13 mouse cellular contexts compared by ENCODE assay signal in the genomic region with DNA sequence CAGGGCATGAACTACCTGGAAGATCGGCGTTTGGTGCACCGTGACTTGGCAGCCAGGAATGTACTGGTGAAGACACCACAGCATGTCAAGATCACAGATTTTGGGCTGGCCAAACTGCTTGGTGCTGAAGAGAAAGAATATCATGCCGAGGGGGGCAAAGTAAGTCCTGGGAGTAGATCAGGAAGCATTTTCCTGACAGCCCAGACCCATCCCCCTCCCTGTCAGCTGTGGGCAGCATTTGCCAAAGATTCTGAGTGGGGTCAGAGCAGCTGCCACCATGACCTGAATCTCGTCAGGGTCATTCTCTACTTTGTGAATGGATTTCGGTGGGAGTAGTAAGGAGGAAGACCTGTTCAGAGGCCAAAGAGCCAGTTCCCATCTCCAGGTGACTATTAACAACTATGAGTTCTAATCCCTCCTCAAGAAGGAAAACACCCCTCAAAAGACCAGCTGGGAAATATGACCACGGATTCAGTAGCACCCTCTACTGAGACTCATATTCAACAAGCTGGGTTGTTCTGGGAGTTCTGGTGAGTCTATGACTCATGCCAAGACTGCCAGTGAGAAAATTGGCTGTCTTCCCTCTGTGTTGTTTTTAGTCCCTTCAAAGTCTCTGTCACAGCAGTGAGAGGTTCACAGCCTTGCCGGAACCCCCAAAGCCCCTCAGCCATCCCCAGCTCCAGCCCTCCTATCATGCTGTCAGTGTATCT. TPM values are rescaled to one million over a fixed set of nuclear protein-coding genes. Genes with fewer than 3 reads are reported as not detected.
DNase-seq lines count a peak whose midpoint lies in the region; ATAC-seq lines count a peak whose summit lies in the region.
"Had no signal": no experiment of that assay in that cellular context is flagged by ENCODE, and none has a peak within 500 bp of the region (broad histone marks: within the 10 kb centered on the region; RNA-seq: fewer than 3 reads in every experiment).

No protein-coding gene starts in this region.

- H3K4me1 ChIP-seq in hindbrain, embryonic 16.5 days (ENCODE audit: control insufficient read depth, insufficient read depth, low read depth, low read length) = no peaks in the 10 kb centered on the region
- H3K4me1 ChIP-seq: forebrain, embryonic 13.5 days; neural tube, embryonic 13.5 days had no signal

- H3K9me3 ChIP-seq in hindbrain, embryonic 16.5 days (ENCODE audit: control insufficient read depth, low read length) = no peaks in the 10 kb centered on the region
- H3K9me3 ChIP-seq: forebrain, embryonic 13.5 days; neural tube, embryonic 13.5 days had no signal

- peak; percentile 32 for DNase-seq in adrenal gland, postnatal 14 days
- no peak for DNase-seq in adrenal gland, postnatal 4 days (ENCODE audit: low spot score in 2 of 2)
- DNase-seq in left cerebral cortex, adult 11 months (ENCODE audit: low spot score) = peak; percentile 26
- no peak for DNase-seq in left cerebral cortex, postnatal 10 days (ENCODE audit: extremely low spot score in 1 of 2, low spot score in 2 of 2)
- peak; percentile 52 for DNase-seq in lung, postnatal 10 days
- no peak for DNase-seq in embryo, embryonic 11 days
- DNase-seq: cerebellum, adult 9-10 months; kidney, postnatal 10 days; liver, postnatal 0 days had no signal

- H3K4me3 ChIP-seq in hindbrain, embryonic 16.5 days (ENCODE audit: low read length) = no peak overlapping the region
- H3K4me3 ChIP-seq: forebrain, embryonic 13.5 days; neural tube, embryonic 13.5 days had no signal

- no peak overlapping the region for H3K9ac ChIP-seq in hindbrain, embryonic 16.5 days (ENCODE audit: low read depth, low read length)
- H3K9ac ChIP-seq: forebrain, embryonic 13.5 days; liver, postnatal 0 days; neural tube, embryonic 13.5 days had no signal

- no peak overlapping the region for H3K4me2 ChIP-seq in hindbrain, embryonic 16.5 days (ENCODE audit: low read length)
- H3K4me2 ChIP-seq: forebrain, embryonic 13.5 days; neural tube, embryonic 13.5 days had no signal

- no peak overlapping the region for H3K27ac ChIP-seq in hindbrain, embryonic 16.5 days (ENCODE audit: low read depth, low read length)
- H3K27ac ChIP-seq: forebrain, embryonic 13.5 days; neural tube, embryonic 13.5 days had no signal

- no peaks in the 10 kb centered on the region for H3K27me3 ChIP-seq in hindbrain, embryonic 16.5 days (replicated peaks; ENCODE audit: control insufficient read depth, insufficient read depth, low read length)
- H3K27me3 ChIP-seq: forebrain, embryonic 13.5 days; neural tube, embryonic 13.5 days had no signal

- intact Hi-C loops in left cerebral cortex, postnatal 10 days (cut with DNase I) = no loop called here

- H3K36me3 ChIP-seq in hindbrain, embryonic 16.5 days (ENCODE audit: control insufficient read depth, insufficient read depth, low read length) = no peaks in the 10 kb centered on the region
- H3K36me3 ChIP-seq: neural tube, embryonic 13.5 days had no signal

- 78% methylated on average over 8 of the region's 8 CpGs for WGBS in hindbrain, embryonic 16.5 days

- ATAC-seq in frontal cortex, adult (ENCODE audit: low TSS enrichment) = peak; percentile 98
- ATAC-seq in hindbrain, embryonic 16.5 days = no peak
- ATAC-seq: forebrain, embryonic 13.5 days; liver, postnatal 0 days had no signal

RNA-seq across cellular contexts. Expression of a gene that starts 46.7 kb away (rescaled TPM):
- total RNA-seq in adrenal gland, postnatal 14 days (2021) = 0.56 and 2.1 TPM in 2 replicates
- total RNA-seq in adrenal gland, postnatal 4 days (2021) = 1 to 10 TPM; 3.4 to 4.4 TPM
- 1 to 10 TPM; 1.9 to 2.6 TPM for total RNA-seq in left cerebral cortex, postnatal 10 days (2021)
- polyA plus RNA-seq in hindbrain, embryonic 16.5 days (2015; fragmentation: Nextera tagmentation; extraction: Ambion mirVana) = 0.40 and 0.71 TPM in 2 replicates

Comparison
In these comparisons a context has a peak if more than half of its experiments do, and no peak if none do; other contexts are left out.
1. DNase-seq: peak in adrenal gland, postnatal 14 days (single experiment), left cerebral cortex, adult 11 months (single experiment) and lung, postnatal 10 days (single experiment); none in adrenal gland, postnatal 4 days (0 of 2), left cerebral cortex, postnatal 10 days (0 of 2) and embryo, embryonic 11 days (single experiment).